Mouse (Mus musculus): ENCODE measurements around the gene Gabbr2.

- TF ChIP-seq CTCF (IDR thresholded peaks at IDR 0.05; ENCODE audit: borderline replicate concordance, extremely low read depth, insufficient read depth, insufficient read length) (no peak), POLR2A (IDR thresholded peaks at IDR 0.05; ENCODE audit: borderline replicate concordance, extremely low read depth, insufficient read depth, insufficient read length, poor library complexity, severe bottlenecking) (no peak)
Observed at GRCm38 (mm10) chr4:46823738-46824137, 167.9 kb downstream of the Gabbr2 start.
